Mouse (Mus musculus): ENCODE results near the gene 2700049A03Rik. TPM values are rescaled to one million over a fixed set of nuclear protein-coding genes. Genes with fewer than 3 reads are reported as not detected.
A peak's percentile ranks its signal among the peaks of the same experiment; 100 is the strongest.

The 2700049A03Rik gene
- polyA plus RNA-seq, 1 experiment = 5.9 TPM

DNA sequence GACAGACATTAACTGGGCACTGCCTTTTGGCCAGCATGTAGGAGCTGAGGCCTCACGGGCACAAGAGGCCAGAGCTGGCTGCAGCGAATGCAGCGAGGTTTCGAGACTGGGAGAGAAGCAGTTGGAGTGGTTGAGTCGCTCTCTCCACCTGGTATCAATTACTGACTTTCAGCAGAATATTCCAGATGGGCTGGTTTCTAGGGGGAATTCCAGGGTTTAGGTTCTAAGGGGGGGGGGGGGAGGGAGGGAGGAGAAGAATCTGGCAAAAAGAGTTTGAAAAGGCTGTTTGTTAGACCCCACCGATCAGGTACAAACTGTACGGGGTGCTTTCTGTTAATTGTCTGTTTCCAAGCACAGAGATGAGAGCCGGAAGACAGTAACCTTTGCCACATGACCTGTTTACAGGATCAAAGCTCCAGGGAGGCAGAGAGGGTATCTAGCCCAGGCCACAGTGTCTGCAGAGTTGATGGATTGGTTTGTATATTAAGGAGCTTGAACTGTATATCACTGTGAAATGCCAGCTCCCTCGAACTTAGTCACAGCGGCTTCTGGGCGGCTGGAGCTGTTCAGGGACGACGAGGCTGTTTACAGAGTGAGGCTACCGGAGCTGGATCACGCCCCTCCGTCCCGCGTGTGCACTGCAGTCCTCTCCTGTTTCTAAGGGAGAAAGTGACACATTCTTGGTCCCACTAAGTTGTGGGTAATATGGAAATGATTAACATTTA is 121.7 kb downstream of the 2700049A03Rik start:
- DNase-seq (ENCODE audit: extremely low spot score in 1 of 2, low spot score in 1 of 2) = no peak

DNA sequence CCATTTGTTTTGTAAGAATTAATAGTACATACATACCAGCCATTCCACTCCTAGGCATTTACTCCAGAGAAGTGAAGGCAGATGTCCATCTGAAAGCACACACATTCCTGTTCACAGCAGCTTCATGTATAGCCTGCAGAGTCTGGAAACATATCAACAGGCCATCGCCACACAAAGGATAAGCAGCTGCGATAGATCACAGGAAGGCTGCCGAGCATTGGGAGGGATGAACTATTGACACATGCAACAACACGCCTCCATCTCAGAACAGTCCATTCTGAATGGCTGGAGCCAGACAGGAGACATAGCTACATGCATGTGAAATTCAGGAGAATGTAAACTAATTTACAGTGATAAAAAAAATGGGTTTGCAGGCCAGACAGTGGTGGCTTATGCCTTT is 127.6 kb downstream of the 2700049A03Rik start:
- no peak for DNase-seq (ENCODE audit: extremely low spot score in 1 of 2, low spot score in 1 of 2)

DNA sequence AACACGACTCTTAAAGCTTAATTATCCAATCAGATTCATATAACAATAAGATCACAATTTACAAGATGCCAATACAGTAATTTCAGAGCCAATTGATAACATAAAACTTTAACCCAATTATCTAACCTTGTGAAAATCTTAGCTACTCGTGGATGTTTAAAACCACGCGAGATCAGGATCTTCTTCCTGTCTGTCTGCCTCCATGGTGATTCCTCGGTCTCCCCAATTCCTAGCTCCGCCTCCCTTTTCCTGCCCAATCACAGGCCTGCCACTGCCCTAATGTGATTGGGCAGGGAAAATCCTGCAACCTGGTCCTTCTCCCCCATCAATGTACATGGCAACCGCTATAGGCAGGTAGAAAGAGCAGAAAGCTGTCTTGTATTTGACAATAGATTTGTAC is 132.7 kb downstream of the 2700049A03Rik start:
- DNase-seq (ENCODE audit: extremely low spot score in 1 of 2, low spot score in 1 of 2) = no peak

DNA sequence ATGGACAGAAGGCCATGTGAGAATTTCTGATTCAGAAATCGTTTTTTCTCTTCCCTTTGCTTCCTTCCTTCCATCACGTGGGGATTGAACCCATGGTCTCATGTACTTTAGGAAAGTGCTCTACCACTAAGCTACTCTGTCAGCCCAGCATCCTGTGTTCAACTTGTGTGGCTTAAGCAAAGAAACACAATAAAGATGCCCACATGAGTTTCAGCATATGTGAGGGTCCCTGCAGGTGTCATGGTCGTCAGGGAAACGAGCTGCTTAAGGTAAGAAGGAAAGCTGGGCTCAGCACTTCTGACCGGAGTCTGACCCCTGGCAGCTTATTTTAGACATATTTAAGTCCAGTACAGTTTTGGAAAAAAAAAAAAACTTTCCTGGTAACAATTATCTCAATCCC is 134.5 kb downstream of the 2700049A03Rik start:
- no peak for DNase-seq (ENCODE audit: extremely low spot score in 1 of 2, low spot score in 1 of 2)

DNA sequence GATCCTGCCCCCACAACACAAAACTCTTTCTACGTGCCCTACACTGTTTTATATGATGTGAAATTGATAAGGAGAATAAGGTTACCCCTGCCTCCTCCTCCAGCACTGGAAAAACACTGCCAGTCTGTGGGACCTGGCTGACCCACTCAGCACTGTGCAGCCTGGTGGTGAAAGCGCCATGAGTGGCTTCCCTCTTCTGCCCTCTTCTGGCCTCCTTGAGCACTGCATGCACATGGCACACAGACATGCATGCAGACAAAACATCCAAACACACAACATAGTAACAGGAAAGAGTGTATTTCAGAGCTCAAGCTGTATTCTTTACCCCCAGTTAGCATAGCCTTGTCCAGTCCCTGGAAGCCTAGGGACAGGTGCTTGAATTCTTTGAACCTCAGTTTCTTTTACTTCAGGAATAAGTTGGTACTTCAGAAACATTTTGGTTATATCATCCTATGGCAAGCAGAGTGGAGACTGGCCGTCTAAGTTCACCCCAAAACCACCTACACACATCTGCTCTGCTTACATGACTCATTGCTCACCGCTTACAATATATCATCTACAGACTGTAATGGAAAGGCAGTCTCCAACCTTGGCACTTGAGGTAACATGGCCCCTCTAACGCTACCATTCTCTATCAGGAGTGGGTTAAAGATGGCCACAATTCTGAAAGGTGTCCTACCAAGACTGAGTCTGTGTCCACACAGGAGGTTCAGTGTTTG is 138.0 kb downstream of the 2700049A03Rik start:
- DNase-seq (ENCODE audit: extremely low spot score in 1 of 2, low spot score in 1 of 2) = peak in 1 of 2 experiments; percentile 43

DNA sequence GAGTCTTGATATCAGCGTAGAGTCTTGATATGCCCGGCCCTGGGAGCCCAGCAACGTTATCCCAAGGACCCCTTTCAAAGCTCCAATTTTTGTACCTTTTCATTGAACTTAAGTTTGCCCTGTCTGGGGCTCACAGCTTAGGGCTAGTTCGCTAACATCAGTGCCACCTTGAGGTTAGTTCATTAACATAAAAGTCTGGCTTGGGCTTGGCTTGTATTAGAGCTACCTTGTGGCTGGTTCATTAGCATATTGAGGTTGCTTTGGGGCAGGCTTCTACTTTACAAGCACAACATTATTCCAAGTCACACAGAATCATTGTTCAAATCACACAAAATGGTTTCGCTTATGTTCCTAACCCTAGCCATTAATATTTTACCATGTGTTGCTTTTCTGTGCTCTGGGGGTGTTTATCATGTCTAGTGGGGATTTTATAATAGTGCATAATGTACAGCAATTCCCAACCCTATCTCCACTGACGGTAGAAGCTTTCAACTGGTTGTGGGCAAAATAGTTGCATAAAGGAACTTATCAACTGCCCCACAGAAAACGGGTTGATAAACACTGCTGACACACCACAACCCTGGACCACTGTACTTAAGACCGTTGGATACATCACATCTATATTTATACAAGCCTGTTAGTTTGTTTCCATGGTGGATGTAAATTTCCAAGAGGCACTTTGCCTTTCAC is 139.4 kb downstream of the 2700049A03Rik start:
- DNase-seq (ENCODE audit: extremely low spot score in 1 of 2, low spot score in 1 of 2) = no peak

DNA sequence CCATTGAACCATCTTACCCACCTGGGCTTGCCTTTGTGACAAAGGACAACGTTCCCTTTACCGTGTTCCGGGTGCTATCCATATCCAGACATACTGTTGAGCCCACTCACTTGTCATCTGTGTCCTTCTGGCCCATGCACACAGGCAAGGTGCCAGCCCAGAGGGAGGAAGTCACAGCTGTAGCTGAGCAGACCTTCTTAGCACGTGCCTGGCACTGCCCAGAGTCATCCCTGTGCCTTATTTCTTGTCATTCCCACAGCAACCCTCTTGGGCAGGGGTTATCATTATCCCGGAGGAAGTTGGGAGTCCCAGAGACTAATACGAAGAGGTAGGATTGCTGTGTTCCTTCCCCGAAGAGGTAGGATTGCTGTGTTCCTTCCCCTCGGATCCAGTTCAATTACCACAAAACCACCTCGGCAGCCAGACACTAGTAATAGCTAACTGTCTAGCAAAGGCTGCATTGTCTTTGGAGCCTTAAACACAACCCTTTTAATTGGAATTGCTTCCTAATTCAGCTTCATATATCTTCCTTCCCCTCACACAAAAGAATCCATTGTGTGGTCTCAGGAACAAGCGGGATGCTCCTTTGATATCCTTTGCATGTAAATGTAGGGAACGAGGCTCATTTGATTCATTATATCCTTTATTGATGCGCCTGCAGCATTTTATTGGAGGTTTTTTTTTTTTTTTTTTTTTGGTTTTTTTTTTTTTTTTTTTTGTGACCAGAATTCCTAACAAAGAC is 143.0 kb downstream of the 2700049A03Rik start:
- peak in 1 of 2 experiments; percentile 19 for DNase-seq (ENCODE audit: extremely low spot score in 1 of 2, low spot score in 1 of 2)

DNA sequence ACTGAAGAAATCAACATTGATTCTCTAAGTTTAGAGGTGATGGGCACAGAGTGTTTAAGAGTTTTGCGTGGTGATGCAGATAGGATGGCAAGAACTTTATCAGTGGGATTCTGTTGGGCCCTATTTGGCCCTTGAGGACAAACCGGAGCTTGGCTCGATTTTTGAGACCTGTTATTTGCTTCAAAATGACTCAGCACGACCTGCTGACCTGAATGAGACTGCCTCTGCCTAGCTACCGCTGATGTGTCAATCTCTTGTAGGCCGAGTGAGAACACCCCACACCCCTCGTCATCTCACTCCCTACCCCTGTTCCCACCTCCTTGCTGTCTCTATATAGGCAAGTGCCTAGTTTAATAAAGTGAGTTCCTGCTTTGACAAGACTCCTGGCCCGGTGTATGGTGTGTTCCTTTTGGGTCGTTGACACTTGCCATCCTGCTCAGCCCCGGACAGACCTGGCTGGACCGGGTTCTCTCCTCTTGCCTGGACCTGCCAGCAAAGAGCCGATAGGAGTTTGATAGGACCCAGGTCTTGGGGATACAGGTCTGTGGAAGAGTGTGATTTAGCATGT is 144.6 kb downstream of the 2700049A03Rik start:
- no peak for DNase-seq (ENCODE audit: extremely low spot score in 1 of 2, low spot score in 1 of 2)

DNA sequence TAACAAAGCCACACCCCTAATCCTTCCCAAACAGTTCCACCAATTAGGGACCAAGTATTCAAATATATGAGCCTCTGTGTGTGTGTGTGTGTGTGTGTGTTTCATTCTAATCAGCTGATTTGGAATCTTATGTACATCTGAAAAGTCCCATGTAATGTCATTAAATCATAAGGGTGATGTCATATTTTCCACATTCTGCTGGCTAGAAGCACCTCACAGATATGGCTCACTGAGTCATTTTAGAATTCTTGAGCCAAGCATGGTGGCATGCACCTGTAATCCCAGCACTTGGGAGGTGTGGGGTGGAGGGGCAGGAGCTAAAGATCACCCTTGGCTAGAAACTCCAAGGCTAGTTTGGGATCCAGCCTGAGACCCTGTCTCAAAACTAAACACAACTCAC is 148.8 kb downstream of the 2700049A03Rik start:
- DNase-seq (ENCODE audit: extremely low spot score in 1 of 2, low spot score in 1 of 2) = no peak

DNA sequence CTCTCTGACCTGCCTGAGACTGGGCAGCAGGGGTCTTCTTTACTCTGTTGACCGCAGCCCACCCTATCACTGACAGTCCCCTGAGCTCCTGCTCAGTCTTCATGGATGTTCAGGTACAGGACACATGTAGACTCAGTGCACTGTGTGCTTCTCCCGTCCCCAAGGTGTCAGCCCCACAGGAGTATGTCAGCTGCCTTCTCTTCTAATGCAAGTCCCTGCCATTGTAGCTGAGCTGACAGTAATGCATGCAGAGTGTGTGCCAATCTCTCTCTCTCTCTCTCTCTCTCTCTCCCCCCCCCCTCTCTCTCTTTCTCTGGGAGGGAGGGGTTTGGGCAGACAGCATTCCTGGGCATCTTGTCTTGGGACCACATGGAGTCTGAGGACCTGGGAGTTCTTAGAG is 153.8 kb downstream of the 2700049A03Rik start:
- DNase-seq (ENCODE audit: extremely low spot score in 1 of 2, low spot score in 1 of 2) = no peak

Other genes with a start within 250 kb of the 2700049A03Rik start
- 70.7 and 78.0 TPM in 2 replicates for gene Actr10, start 199.0 kb upstream of the 2700049A03Rik start, polyA plus RNA-seq (2012; rRNA removed)
- gene Psma3, start 162.2 kb upstream of the 2700049A03Rik start, polyA plus RNA-seq (2012; rRNA removed) = 178 and 196 TPM in 2 replicates
- gene Arid4a, start 120.9 kb upstream of the 2700049A03Rik start, polyA plus RNA-seq (2012; rRNA removed) = 22.2 and 23.2 TPM in 2 replicates
- gene Tomm20l, start 25.4 kb upstream of the 2700049A03Rik start, polyA plus RNA-seq (2012; rRNA removed) = not detected in 2 replicates
- gene Timm9, start 164 bp upstream of the 2700049A03Rik start, polyA plus RNA-seq (2012; rRNA removed) = 76.5 and 92.6 TPM in 2 replicates
- gene Dact1, start 173.0 kb downstream of the 2700049A03Rik start, polyA plus RNA-seq (2012; rRNA removed) = 9.2 and 9.8 TPM in 2 replicates

Data from frontal cortex, adult 2 months (tissue).